Mouse (Mus musculus): ENCODE measurements around the gene Greb1. TPM values are rescaled to one million over a fixed set of nuclear protein-coding genes. Genes with fewer than 3 reads are reported as not detected.

Gene Greb1
- polyA plus RNA-seq (2015; fragmentation: Illumina TruSeq; extraction: RNeasy Lipid Tissue Mini Kit (QIAGEN cat#74804); ENCODE audit: low read depth, low replicate concordance) = 1.1 TPM

DNA sequence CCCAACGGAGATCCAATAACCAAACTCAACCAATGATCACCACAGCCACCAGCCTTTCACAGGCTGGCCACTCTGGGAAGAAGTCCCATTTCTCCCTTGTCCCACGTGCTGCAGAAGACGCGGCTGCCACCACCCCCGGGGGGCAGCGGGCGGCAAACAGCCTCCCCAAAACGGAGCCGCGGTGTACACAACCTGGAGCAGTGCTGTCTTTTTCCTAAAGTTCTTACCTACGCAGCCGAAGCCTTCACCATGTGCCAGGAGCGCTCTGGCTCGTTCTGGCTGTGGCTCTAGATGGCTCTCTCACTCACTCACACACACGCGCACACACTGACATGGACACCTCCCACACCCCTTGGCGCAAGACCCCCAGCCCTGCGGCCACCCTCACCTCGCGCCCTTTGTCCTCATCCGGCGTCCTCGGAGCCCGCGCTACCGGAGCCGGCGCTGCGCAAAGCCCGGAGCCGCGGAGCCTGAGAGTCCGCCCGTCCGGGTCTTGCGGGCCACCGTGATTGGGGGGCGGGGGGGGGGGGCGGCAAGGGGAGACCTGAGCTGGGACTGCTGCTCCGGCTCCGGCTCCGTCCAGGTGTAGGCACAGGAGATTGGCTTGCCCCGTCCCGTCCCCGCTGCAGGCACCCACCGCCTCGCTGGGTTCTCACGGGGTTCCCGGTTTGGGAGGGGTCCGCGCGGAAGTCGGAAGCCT lies at the start of gene Greb1:
Greb1 (minus strand) TSS at position 628 of the 700 bp plus-strand sequence.

DNA sequence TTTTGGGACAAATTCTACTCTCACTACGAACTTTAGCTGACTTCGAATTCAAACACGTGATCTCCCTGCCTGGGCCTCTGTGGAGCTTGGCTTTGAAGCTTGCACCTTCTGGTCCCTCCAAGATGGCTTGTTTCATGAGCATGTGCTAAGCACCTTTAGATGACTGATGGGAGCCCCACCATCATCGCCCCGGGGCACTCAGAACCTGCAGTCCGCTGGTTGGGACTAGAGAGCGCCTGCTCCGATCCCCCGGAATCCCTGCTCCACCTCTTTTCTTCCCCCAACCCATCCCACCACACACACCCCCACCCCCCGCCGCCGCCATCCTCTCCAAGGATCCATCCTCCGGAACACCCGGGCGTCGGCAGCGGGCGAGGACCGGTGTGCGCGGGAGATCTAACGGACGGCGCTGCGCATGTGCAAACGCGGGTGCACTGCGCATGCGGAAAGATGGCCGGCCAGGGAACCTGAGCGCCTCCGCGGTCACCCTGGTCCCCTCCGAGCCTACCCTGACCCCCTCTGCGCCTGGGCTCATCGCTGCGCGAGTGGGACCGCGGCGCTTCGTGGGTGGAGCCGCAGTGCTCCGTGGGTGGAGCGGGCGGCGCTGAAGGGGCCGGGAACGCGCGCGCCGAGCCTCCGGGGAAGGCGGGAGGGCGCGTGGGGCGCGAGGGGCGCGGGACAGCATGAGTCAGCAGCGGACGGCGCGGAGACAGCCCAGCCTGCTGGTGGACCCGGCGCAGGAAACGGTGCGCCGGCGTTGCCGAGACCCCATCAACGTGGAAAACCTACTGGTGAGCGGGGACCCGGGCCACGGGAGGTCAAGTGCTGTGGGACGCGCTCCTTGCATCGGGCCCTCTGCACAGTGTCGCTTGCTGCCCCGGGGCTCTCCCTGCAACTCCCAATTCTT lies 10.1 kb upstream of the Greb1 start, which contains the start of gene E2f6:
E2f6 (plus strand) TSS at position 439 of the 907 bp plus-strand sequence.

GRCm38 (mm10) chr12:16653332-16654093 lies 147.2 kb downstream of the Greb1 start, which contains the start of gene Ntsr2:
Ntsr2 (plus strand) TSS chr12:16653382.

Other genes starting within 250 kb of the Greb1 start
- 14.1 TPM for gene Lpin1, start 189.9 kb downstream of the Greb1 start, polyA plus RNA-seq (2015; fragmentation: Illumina TruSeq; extraction: RNeasy Lipid Tissue Mini Kit (QIAGEN cat#74804); ENCODE audit: low read depth, low replicate concordance)
- 146 TPM for gene Ntsr2, start 147.5 kb downstream of the Greb1 start, polyA plus RNA-seq (2015; fragmentation: Illumina TruSeq; extraction: RNeasy Lipid Tissue Mini Kit (QIAGEN cat#74804); ENCODE audit: low read depth, low replicate concordance)
- 41.7 TPM for gene E2f6, start 10.1 kb upstream of the Greb1 start, polyA plus RNA-seq (2015; fragmentation: Illumina TruSeq; extraction: RNeasy Lipid Tissue Mini Kit (QIAGEN cat#74804); ENCODE audit: low read depth, low replicate concordance)
- 74.5 TPM for gene Rock2, start 94.0 kb upstream of the Greb1 start, polyA plus RNA-seq (2015; fragmentation: Illumina TruSeq; extraction: RNeasy Lipid Tissue Mini Kit (QIAGEN cat#74804); ENCODE audit: low read depth, low replicate concordance)
- gene Pqlc3, start 199.5 kb upstream of the Greb1 start, polyA plus RNA-seq (2015; fragmentation: Illumina TruSeq; extraction: RNeasy Lipid Tissue Mini Kit (QIAGEN cat#74804); ENCODE audit: low read depth, low replicate concordance) = 1.4 TPM
- gene 2410004P03Rik, start 210.8 kb upstream of the Greb1 start, polyA plus RNA-seq (2015; fragmentation: Illumina TruSeq; extraction: RNeasy Lipid Tissue Mini Kit (QIAGEN cat#74804); ENCODE audit: low read depth, low replicate concordance) = 3.3 TPM